Mouse (Mus musculus): ENCODE results near the gene Mapkbp1.

GRCm38 (mm10) chr2:119980343-119980986 is 8.0 kb downstream of the Mapkbp1 start:
- no peak for TF ChIP-seq CTCF (IDR thresholded peaks at IDR 0.05)
- no peak for TF ChIP-seq EP300 (IDR thresholded peaks at IDR 0.05)

Measured in lung, postnatal 0 days (tissue).